Mouse (Mus musculus) liver, embryonic 11.5 days (tissue): ENCODE measurements around the gene Slco3a1. TPM values are rescaled to one million over a fixed set of nuclear protein-coding genes. Genes with fewer than 3 reads are reported as not detected.

Source experiments
- ATAC-seq: fragments of 200-750 bp; cut with Nextera tagmentation; replicated peaks from 2 replicates; pipeline ENCODE4 v1.8.0; 2017; ENCODE audit warnings: moderate number of reproducible peaks, mild to moderate bottlenecking, moderate TSS enrichment, moderate library complexity; ENCODE audit not compliant: low FRiP score
- DNase-seq: peaks from one replicate; pipeline ENCODE4 v3.0.0-alpha.2; 2017; ENCODE audit warnings: low spot score
- H3K27ac ChIP-seq: fragments of 300-500 bp; sonication (generic); 2 replicates; pipeline ENCODE4 v1.5.1; 2014; ENCODE audit warnings: mild to moderate bottlenecking, low read depth, low read length, control low read depth
- H3K27me3 ChIP-seq: fragments of 300-500 bp; sonication (generic); replicated peaks from 2 replicates; pipeline ENCODE4 v1.6.1; 2014; ENCODE audit warnings: low read length, mixed read lengths; ENCODE audit not compliant: control insufficient read depth, insufficient read depth
- H3K36me3 ChIP-seq: fragments of 300-500 bp; sonication (generic); 2 replicates; pipeline ENCODE4 v1.6.1; 2014; ENCODE audit warnings: mild to moderate bottlenecking, low read length, moderate library complexity, mixed read lengths; ENCODE audit not compliant: control insufficient read depth, insufficient read depth
- H3K4me1 ChIP-seq: fragments of 300-500 bp; sonication (generic); replicated peaks from 2 replicates; pipeline ENCODE4 v1.6.1; 2014; ENCODE audit warnings: low read length, mixed read lengths; ENCODE audit not compliant: control insufficient read depth, insufficient read depth
- H3K4me2 ChIP-seq: fragments of 300-500 bp; sonication (generic); 2 replicates; pipeline ENCODE4 v1.6.1; 2014; ENCODE audit warnings: mild to moderate bottlenecking, control low read depth, moderate library complexity
- H3K4me3 ChIP-seq: fragments of 300-500 bp; sonication (generic); 2 replicates; pipeline ENCODE4 v1.5.1; 2014; ENCODE audit warnings: low read depth, low read length, control low read depth
- H3K9ac ChIP-seq: fragments of 300-500 bp; sonication (generic); 2 replicates; pipeline ENCODE4 v1.6.1; 2014; ENCODE audit warnings: low read depth, low read length, control low read depth
- H3K9me3 ChIP-seq: fragments of 300-500 bp; sonication (generic); 2 replicates; pipeline ENCODE4 v1.6.1; 2016; ENCODE audit warnings: low read length, inconsistent platforms, mixed read lengths; ENCODE audit not compliant: control insufficient read depth
- WGBS: fragments of 180-500 bp; shearing (Covaris S2); extraction: QIAGEN DNeasy Blood & Tissue Kit; methylation state at CpG from one replicate; pipeline ENCODE4 v1.1.7; 2014; 5-methylcytosine and 5-hydroxymethylcytosine counted together
- polyA plus RNA-seq: library from polyadenylated mRNA; unstranded; fragments of >200 nt; fragmentation: Nextera tagmentation; extraction: Ambion mirVana; gene quantifications from 2 replicates; pipeline ENCODE4 v1.2.1, GENCODE M21; 2014

The Slco3a1 gene
- polyA plus RNA-seq, 1 experiment from 2014 or later: 2.7 TPM

DNA sequence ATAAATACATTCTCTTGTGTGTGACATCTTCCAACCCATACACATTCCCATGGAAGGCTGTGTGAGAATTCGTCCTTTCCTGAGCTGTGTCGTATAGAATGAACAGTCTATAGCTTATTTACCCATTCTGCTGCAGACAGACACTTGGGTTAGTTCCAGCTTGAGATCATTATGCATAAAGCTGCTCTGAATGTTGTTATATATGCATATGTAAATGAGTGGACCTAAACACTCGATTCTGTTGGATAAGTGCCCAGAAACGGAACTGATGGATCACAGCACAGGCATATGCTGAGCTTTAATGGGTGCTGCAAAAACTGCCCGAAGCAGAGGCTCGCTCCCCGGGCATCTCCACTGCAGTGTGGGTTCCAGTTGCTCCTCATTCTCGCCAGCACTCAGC lies 229.5 kb downstream of the Slco3a1 start:
- Histone ChIP-seq H3K27ac (no peak overlapping the region), H3K9ac (no peak overlapping the region), H3K4me2 (no peak overlapping the region), H3K9me3 (no peaks in the 10 kb centered on the region), H3K4me3 (no peak overlapping the region), H3K27me3 (no peaks in the 10 kb centered on the region), H3K36me3 (no peaks in the 10 kb centered on the region), H3K4me1 (no peaks in the 10 kb centered on the region; the same call in 1 of the 2 replicates)
- ATAC-seq (no peak), DNase-seq (no peak)
- WGBS: 81% methylated on average over 8 of the region's 8 CpGs

- no peak for DNase-seq
Measured at GRCm38 (mm10) chr7:74323683-74324082, 230.9 kb downstream of the Slco3a1 start.

DNA sequence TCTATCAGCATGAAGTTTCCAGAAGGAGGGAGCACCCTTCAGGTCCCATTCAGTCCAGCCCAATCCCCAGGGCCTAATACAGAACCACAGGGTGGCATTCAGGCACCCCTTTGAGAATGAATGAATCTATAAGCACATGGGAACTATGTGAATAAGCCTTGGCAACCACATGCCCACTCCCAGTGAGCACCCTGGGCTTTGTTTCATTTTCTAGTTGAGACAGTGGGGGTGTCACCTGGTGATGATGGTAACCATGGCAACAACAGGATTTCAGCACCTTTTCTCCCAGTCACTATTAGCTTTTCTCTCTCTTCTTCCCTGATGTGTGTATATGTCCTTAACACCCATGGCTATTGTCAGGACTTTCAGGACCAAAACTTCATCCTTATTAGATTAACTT lies 231.4 kb downstream of the Slco3a1 start:
- H3K4me3 ChIP-seq: no peak overlapping the region
- no peaks in the 10 kb centered on the region for H3K27me3 ChIP-seq
- no peaks in the 10 kb centered on the region for H3K36me3 ChIP-seq
- H3K27ac ChIP-seq: no peak overlapping the region
- no peaks in the 10 kb centered on the region for H3K4me1 ChIP-seq
- no peak for ATAC-seq
- H3K9me3 ChIP-seq: no peaks in the 10 kb centered on the region
- DNase-seq: no peak
- no peak overlapping the region for H3K9ac ChIP-seq
- H3K4me2 ChIP-seq: no peak overlapping the region

More at GRCm38 (mm10) chr7:74323683-74324082, 230.9 kb downstream of the Slco3a1 start:
- Histone ChIP-seq H3K27ac (no peak overlapping the region), H3K36me3 (no peaks in the 10 kb centered on the region), H3K4me2 (no peak overlapping the region), H3K9ac (no peak overlapping the region), H3K4me1 (no peaks in the 10 kb centered on the region), H3K4me3 (no peak overlapping the region), H3K27me3 (no peaks in the 10 kb centered on the region), H3K9me3 (no peaks in the 10 kb centered on the region)
- no peak for ATAC-seq
- 63% methylated on average over 5 of the region's 5 CpGs for WGBS

- Histone ChIP-seq H3K27me3 (no peaks in the 10 kb centered on the region), H3K9me3 (no peaks in the 10 kb centered on the region), H3K27ac (no peak overlapping the region), H3K4me3 (no peak overlapping the region), H3K9ac (no peak overlapping the region), H3K4me2 (no peak overlapping the region), H3K4me1 (no peaks in the 10 kb centered on the region), H3K36me3 (no peaks in the 10 kb centered on the region)
- no peak for DNase-seq
- 85% methylated on average over 5 of the region's 5 CpGs for WGBS
- no peak for ATAC-seq
Measured at GRCm38 (mm10) chr7:74320635-74321034, 233.9 kb downstream of the Slco3a1 start.

- no peak overlapping the region for H3K4me2 ChIP-seq
- WGBS: 91% methylated on average over 3 of the region's 3 CpGs
- H3K36me3 ChIP-seq: no peaks in the 10 kb centered on the region
- H3K9ac ChIP-seq: no peak overlapping the region
- ATAC-seq (no peak), DNase-seq (no peak)
- no peaks in the 10 kb centered on the region for H3K9me3 ChIP-seq
- no peak overlapping the region for H3K4me3 ChIP-seq
- H3K4me1 ChIP-seq: no peaks in the 10 kb centered on the region
- no peaks in the 10 kb centered on the region for H3K27me3 ChIP-seq
- no peak overlapping the region for H3K27ac ChIP-seq
Measured at GRCm38 (mm10) chr7:74315836-74316435, 238.6 kb downstream of the Slco3a1 start.

GRCm38 (mm10) chr7:74314276-74314675 lies 240.3 kb downstream of the Slco3a1 start:
- no peaks in the 10 kb centered on the region for H3K4me1 ChIP-seq
- no peak overlapping the region for H3K4me2 ChIP-seq
- ATAC-seq (no peak), DNase-seq (no peak)
- H3K27ac ChIP-seq: no peak overlapping the region
- no peaks in the 10 kb centered on the region for H3K36me3 ChIP-seq
- H3K9ac ChIP-seq: no peak overlapping the region
- H3K4me3 ChIP-seq: no peak overlapping the region
- no peaks in the 10 kb centered on the region for H3K27me3 ChIP-seq
- H3K9me3 ChIP-seq: no peaks in the 10 kb centered on the region
- 79% methylated on average over 1 of the region's 1 CpGs for WGBS

GRCm38 (mm10) chr7:74313279-74314105 lies 241.1 kb downstream of the Slco3a1 start:
- Histone ChIP-seq H3K4me2 (no peak overlapping the region), H3K36me3 (no peaks in the 10 kb centered on the region), H3K9me3 (no peaks in the 10 kb centered on the region), H3K4me3 (no peak overlapping the region), H3K27me3 (no peaks in the 10 kb centered on the region), H3K27ac (no peak overlapping the region), H3K9ac (no peak overlapping the region), H3K4me1 (no peaks in the 10 kb centered on the region)
- 86% methylated on average over 6 of the region's 6 CpGs for WGBS
- DNase-seq (no peak), ATAC-seq (no peak)

DNA sequence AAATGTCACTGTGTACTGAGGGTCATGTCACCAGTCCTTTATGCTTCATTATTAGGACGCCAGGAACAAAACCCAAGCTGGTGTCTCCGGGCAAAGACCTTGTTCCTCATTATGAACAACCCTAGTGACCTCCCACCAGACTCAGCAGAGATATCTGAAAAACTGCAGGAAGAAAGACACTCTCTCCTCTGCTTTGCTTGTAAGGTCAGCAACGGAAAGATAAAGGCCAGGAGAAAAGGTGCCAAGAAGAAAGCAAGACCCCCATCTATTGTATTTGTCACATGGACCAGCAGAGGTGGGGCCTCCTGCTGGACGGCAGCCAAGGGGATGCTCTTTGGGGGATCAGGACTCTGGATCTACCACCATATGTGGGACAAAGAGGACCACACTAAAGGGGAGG lies 243.0 kb downstream of the Slco3a1 start:
- H3K4me2 ChIP-seq: no peak overlapping the region
- 60% methylated on average over 4 of the region's 4 CpGs for WGBS
- H3K9me3 ChIP-seq: no peaks in the 10 kb centered on the region
- no peak overlapping the region for H3K9ac ChIP-seq
- H3K4me1 ChIP-seq: no peaks in the 10 kb centered on the region
- no peak for ATAC-seq
- H3K27me3 ChIP-seq: no peaks in the 10 kb centered on the region
- no peaks in the 10 kb centered on the region for H3K36me3 ChIP-seq
- DNase-seq: no peak
- H3K27ac ChIP-seq: no peak overlapping the region
- no peak overlapping the region for H3K4me3 ChIP-seq
